Mouse (Mus musculus) adrenal gland, adult 8-10 months (tissue): ENCODE results near the gene Ccnl2. TPM values are rescaled to one million over a fixed set of nuclear protein-coding genes. Genes with fewer than 3 reads are reported as not detected.
"Not testable (repeated sequence)": the region's sequence is repeated elsewhere in the genome, so short reads cannot be mapped to it uniquely, and the experiment has no call there.

Experiments used
- DNase-seq: peaks from one replicate; pipeline ENCODE4 v3.0.0; 2022
- total RNA-seq, 4 experiments: library from RNA; stranded (reverse); gene quantifications; 2 replicates each; pipeline ENCODE4 v1.2.4; 2022

Ccnl2 gene
- total RNA-seq = 100 to 1,000 TPM in 3 of 4 experiments, 10 to 100 TPM in 1; 88.5 to 164 (median 122) TPM

DNA sequence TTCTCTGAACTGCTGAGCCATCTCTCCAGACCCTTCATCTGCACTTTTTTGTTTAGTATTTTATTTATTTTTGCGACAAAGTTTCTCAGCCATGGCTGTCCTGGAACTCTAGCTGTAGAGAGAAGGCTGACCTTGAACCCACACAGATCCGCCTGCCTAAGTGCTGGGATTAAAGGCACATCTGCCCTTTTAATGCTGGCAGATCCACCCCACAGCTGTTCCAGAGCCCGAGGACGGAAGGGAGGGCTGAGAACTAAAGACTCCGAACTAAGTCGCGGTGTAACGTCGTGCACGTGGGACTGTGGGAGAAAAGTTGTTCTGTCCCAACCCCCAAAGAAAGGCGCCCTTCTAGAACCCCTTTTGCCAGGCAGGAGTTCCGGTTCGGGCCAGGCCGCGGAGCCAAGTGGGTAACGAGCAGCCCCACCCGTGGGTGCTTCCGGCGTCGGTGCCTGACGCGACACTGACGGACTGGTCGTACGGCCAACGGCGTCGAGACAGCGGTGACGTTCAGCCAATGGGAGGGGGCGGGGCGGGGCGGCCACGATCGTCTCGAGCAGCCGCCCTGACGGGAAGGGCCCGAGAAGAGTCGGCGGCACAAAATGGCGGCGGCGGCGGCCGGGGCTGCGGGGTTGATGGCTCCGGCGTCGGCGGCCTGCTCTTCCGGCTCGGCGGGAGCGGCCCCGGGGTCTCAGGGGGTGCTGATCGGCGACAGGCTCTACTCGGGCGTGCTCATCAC, at the start of gene Ccnl2:
Gene Ccnl2 (plus strand): TSS at position 561 of the 736 bp plus-strand sequence.
- DNase-seq = peak; percentile 94

DNA sequence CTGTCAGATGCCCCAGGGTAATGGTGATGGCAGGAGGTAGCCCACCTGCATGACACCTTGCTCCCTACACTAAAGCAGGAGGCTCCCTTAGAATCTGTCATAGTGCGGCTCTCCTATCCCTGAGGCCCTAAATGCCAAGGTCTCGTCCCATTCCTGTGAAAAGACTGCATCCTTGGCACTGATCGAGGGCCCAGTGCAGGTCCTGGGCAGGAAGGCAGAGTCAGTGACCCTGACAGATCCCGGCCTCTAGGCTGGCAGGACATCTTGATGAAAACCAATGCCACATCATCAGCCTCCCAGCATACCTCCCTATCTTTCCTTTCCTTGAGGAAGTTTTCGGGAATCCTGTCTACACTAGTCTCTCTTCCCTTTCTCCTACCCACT, 42.8 kb upstream of the Ccnl2 start:
- DNase-seq = peak; percentile 49

DNA sequence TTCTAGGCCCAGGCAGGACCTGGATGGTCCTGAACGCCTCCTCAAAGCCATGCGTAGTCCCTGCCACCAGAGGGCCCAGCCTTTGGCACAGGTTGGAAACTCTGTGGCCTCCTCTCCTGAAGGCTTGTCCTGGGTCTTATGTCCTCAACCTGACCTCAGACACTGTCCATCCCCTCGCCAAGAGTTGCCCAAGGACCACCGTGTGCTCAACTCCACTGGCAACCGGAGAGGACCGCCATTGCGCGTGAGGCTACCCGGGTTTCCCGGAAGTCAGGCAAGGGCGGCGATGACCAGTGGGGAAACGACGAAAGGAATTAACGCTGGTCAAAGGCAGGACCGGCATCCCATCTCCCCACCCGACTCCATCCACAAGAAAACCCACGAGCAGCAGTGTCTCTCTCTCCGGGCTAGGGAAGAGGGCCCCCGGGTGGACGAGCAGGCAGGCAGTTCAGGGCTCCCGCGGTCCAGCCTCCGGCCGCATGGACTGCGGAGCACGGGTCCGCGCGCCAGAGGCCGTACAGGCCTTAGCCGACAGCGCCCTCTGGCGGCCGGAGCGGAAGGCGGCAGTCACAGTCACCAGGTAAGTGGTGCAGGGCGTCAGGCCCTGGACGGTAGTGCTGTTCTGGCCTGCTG, 42.3 kb upstream of the Ccnl2 start:
- DNase-seq = peak; percentile 86

DNA sequence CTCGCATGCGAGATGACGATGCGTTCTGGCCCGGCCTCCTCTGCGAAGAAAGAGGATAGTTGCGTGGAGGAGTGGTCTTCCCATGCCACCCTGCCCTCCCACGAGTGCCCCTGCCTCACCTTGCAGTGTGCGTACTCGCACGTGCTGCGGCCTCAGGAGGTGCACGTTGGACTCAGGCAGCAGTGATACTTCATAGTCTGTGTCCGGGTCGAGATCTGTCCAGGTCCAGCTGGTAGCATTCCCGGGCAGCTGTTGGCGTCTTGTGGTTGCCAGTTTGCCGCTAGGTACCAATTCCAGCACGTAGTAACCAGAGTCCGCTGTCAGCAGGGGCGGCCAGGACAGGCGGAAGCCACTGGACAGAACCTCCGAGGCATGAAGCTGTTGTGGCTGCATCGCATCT, 41.7 kb upstream of the Ccnl2 start:
- DNase-seq = no peak

DNA sequence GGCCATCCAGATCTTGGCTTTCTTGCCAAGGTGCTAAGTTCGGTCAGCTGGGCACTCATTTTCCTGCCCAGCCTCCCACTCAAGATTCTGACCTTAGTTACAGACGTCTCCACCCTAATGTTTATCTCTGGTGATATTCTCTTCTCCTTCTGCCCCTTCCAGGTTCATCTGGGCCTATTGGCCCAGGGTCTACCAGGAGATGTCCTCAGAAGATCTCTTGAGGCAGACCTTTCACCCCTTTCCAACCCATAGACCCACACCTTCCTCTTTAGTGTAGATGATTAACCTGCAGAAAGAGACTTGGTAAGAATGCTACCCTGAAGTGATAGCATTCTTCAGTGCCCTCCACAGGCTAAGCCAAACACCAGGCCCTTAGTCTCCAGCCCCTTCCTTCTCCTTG, 40.6 kb upstream of the Ccnl2 start:
- DNase-seq = no peak

DNA sequence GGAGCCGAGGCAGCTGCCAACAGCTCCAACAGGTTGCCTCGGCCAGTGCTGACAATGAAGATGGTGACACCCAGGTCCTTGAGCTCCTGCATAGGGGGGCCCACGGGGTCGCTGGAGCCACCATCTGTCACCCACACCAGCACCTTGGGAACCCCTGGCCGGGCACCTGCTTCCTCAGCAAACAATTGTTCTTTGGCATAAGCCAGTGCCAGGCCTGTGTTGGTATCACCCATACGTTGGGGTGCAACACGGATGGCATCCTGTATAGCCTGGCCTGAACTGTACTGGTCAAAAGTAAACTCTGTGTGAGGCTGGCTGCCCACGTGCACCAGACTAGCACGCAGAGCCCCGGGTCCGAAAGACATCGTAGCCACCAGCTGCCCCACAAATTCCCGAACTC, 39.5 kb upstream of the Ccnl2 start:
- DNase-seq = no peak

DNA sequence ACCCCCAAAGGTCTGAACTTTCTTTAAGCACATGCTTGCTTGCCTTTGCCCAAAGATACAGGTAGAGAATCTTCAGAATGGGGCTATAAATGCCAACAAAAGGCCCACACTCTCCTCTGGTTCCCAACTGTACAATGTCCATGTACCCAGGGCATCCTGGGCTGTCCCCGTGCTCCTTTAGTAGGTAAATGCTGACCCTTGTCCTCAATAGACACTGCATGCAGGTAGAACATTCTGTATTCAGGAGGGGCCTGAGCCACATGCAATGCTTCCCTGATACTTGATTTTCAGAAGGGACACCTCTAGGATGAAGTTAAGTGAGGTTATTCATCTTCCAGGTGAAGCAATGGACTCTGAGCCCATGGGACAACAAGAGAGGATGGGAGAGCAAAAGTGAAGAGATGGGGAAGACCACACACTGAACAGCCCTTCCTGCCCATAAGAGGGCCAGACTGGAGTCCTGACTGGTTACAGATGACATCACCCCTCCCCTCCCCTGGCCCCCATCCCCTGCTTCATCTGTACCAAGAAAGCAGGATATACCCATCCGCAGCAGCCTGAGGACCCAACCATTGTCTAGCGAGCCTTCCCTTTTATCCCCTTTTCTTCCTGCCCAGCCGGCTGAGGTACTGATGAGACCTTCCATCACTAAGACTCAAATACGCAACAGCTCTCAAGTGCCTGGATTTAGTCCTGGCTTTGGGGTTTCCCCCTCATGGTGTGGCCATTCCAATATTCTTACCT, 38.8 kb upstream of the Ccnl2 start:
- no peak for DNase-seq

DNA sequence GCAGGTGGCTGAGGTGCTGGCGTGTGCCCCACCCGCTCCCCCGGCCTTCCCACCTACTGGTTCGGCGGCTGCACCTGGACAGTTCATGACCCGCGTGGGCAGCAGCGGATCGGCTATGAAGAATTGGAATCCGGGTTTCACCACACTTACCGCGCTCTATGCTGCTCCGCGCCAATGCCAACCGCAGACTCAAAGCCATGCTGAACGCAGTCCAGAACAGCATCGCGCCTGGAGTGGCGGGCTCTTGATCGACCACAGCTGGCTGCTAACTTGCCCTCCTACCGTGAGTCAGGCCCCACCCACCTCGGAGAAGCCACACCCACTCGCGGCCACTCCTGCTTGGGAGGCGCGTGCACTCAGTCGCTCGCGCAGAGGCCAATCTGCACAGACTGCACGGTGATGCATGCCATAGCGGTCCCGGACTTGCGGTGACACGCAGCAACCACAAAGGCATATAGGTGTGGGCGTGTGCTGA, 38.0 kb upstream of the Ccnl2 start, which contains the start of gene Vwa1:
Gene Vwa1 (minus strand): TSS at position 419 of the 475 bp plus-strand sequence.
- peak; percentile 84 for DNase-seq

DNA sequence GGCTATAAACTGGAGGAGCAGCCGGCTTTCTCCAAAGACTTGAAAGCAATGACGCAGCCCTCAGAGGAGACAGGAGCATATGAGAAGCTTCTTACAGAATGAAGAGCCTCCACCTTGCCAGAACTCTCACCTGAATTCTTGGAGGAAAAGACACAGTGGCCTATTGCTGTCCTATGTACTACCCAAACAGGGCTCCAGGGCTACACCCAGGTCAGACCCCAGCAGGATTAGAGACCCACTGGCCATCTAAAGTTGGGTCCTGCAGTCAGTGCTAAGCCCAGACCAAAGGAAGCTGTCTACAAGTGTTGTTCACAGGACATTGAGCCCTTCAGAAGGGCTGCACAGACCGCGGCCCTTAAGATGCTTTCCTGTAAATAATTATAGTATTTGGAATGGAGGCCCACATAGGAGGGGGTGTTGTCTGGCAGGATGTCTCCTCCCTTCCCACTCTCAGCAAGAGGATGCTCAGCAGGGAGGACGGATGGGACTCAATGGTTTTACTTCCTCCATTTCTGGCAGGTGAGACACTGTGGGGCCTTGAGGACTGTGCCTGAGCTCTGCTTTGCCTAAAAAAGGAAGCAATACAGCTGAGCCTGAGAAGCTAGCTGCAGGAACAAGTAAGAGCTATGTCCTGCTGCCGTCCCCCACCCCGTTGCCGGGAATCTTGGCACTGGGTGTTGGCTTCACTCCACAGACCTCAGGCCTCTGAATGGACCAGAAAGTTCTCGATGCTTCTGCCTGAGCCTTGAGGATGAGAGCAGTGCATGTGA, 37.1 kb upstream of the Ccnl2 start:
- no peak for DNase-seq

DNA sequence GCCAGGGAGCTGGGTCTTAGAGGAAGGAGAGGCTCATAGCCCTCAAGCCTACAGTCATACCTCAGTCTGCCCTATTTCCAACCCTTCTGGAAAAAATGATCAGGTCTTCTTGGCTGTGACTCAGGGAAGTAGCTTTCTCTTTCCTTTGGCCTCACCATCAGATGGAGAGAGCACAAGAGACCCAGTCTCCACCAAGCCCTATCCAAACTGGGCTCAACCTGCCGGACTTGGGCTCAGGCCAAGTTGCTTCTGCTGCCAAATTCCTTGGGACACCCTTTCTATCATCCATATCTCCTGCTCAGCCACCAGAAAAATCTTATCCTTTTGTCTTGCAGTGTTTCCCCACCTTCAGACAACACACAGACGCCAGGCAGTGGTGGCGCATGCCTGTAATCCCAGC, 36.4 kb upstream of the Ccnl2 start:
- no peak for DNase-seq

DNA sequence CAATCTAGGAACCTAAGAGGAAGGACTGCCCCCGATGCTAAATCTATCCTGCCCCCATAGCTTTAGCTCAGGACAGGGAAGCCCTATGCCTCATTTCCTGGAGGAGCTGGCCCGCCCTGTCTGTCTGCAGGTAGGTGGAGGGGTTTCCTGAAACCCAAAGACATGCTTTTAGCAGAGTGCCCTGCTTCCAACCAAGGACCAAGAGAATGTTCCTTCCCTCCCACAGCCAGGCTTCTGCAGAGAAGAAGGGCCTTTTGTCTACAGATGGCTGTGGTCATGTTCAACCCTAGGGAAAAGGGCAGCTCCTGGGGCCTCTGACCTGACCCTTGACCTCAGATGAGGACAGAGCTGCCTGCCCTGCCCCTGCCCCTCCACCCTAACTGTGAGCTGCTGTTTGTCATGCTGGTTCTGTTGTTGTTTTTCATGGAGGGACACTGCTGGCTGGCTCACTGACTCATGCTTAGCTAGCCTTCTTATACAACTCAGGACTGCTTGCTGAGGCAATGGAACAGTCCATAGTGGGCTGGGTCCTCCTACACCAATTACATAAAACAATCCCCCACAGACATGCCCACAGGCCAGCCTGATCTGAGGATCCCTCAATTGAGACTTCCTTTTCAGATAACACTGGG, 35.5 kb upstream of the Ccnl2 start:
- no peak for DNase-seq

DNA sequence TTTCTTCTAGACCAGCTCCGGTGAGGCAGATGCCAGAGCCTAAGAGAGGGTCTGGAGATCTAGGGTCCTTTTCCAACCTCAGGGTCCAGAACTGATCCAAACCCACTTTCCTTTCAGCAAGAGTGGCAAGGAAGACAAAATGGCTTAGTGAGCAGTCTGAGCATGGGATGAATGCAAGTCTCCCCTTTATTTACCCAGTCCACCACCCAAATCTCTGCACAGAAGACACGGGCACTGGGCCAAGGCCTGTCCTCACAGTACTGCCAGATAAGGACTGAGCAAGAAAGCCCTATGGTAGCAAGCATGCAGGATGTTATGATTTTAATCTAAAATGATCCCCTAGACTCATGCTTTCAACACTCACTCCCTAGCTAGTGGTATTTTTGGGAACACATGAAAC, 34.5 kb upstream of the Ccnl2 start:
- no peak for DNase-seq

DNA sequence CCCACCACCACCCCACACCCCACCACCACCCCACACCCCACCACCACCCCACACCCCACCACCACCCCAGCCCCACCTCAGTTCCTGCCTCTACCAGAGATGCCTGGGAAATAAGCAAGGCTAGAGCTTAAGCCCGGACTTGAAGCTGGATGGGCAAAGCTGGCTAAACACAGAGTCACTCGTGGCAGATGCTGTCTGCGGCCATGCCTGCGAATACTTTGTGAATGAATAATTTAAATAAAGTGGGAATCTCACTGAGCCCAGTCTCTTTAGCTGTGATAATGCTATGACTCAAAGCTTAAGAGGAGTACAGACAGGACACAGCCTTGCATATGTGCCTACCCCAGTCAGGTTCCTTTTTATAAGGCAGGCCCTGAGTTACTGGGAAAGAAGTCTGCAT, 32.8 kb upstream of the Ccnl2 start:
- no peak for DNase-seq

DNA sequence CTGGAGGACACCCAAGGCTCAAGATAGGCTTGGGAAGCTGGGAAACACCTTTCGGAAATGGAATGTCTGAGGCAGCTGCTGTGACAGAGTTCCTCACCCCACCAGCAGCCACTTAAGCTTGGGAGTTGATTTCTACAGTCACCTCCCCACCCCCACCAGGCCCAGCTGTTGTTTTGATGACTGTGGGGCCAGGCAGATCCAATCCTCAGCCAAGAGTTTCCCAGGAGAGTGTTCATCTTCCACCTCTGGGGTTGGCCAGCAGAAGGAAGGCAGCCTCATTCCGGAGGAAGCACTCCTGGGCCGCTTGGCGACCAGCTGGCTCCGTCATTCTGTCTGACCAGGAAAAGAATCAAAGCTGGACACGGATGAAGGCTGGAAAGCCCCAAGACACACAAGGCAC, 31.4 kb upstream of the Ccnl2 start:
- no peak for DNase-seq

DNA sequence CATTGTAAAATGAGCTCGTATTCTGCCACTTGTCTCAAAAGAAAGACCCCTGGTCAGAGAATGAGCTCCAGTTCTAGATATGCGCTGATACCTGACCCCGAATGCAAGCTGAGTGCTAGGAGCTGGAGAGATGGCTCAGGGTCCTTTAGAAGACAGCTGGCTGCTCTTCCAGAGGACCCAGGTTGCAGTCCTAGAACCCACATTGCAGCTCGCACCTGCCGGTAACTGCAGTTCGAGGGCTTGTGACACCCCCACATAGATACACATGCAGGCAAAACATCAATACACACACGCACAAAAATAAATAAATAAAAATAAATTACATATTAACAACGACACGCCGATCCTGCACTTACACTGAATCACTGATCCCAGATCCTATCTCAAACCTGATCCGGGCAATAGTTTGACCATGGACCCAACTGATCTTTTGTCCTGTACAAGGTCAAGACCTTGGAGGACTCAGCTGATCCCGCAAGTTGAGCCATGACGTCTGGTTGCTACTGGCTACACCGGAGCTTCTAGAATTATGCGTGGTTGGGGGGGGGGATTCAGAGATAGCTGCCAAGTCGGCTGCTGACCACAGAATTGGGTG, 28.7 kb upstream of the Ccnl2 start:
- no peak for DNase-seq

DNA sequence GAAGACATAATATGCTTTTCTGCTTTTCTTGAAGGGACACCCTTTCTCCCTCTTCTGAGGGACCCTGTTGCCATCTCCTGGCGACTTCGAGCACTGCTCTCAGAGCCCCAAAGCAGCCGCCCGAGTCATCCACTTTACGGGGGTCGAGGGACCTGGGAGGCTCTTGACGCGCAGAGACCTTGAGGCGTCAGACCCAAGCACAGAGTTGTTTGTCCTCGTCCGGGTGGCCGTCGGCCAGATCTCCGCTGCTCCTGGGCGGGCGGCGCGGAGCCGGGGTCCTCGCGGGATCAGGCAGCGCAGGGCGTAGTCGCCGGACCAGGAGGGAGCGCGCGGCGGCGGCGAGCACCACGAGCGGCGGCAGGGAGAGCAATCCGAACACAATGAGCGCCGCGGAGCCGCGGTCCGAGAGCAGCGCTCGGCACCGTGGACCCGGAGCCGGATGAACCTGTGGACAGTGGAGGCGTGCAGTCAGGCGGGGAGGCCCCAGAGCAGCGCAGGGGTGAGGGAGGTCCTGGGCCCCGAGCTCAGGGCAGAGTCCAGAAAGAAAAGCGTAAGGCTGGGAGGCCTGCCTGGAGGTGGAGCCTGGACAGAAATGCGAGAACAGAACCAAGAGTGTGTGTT, 28.1 kb upstream of the Ccnl2 start:
- DNase-seq = peak; percentile 69

DNA sequence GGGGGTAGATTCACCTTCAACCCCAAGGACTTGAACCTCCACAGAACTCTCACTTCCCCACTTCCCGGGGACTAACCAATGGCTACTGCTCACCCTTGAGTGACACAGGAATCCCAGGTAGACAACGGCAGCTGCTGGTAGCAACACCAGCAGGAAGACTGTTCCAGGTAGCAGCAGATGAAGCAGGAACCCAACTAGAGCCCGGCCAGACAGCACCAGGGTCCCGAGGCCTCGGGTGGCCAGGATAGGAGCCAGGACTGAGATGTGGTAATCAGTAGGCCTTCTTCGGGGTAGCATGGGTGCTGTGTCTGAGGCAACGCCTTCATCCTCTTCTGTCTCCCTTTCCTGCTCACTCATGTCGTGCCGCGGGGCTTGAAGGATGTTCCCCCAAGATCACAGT, 27.0 kb upstream of the Ccnl2 start:
- DNase-seq = no peak

DNA sequence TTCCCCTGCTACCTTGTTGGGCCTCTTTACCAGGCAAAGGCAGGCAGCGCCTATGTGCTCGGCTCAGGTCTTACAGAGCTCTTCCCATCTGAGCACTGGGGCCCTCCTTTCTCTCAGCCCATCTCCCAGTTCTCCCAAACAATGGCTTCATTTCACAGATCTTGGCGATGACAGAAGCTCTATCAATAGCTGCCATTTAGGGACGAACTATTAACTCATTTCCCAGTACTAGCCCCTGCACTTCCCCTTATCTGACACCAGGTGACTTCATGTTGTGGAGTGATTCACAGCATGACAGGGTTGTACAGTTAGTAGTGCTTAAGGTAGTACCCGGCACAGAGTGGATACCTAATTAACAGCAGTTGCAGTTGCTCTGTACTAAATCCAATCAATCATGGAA, 26.5 kb upstream of the Ccnl2 start, which contains the start of gene Tmem88b:
Gene Tmem88b (minus strand): TSS at position 56 of the 400 bp plus-strand sequence.
- DNase-seq = no peak

DNA sequence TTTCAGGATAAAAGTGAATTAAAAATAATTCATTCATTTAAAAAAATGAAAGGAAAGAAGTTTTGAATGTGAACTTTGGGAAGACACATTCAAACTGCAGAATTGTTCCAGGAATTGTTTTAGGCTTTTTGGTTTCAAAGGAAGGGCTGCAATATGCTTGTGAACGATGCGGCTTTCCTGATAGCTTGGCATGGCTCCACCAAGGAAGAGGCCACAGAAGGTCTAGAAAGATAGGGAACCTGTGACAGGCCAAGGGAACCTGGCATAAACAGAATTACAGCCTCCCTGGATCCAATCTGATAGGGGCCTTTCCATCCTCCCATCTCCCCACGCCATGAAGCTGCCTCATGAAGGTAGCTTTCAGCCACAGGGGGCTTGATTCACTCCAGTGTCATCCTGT, 24.0 kb upstream of the Ccnl2 start:
- no peak for DNase-seq

DNA sequence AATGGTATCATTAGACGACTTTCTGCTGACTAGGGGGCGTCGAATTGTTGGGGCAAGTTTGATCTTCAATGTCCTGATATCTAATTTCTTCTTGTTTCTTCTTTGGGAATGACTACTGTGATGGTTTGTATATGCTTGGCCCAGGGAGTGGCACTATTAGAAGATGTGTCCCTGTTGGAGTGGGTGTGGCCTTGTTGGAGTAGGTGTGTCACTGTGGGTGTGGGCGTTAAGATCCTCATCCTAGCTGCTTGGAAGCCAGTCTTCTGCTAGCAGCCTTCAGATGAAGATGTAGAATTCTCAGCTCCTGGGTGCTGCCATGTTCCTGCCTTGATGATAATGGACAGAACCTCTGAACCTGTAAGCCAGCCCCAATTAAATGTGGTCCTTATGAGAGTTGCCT, 23.5 kb upstream of the Ccnl2 start:
- not testable (repeated sequence) for DNase-seq

DNA sequence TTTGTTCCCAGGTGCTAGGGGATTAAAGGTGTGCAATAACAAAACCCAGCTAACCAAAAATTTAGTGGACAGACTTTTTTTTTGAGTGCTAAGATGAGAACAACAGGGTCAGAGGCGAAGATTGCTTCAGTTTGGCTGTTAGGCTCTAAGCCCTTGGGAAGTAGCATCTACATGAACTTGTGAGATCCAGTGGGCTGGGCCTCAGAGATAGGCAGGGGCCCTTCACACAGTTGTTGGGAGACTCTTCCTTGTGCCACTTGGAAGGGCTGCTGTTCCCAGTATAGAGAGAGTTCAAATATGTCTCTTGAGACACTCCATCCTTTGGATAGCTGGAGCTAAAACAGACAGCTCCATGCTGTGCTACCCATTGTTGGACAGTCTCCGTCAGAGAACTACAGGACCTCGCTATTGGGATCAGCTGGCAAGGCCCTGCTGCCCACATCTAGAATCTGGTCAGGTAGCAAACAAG, 22.2 kb upstream of the Ccnl2 start, which contains the start of gene Ankrd65:
Gene Ankrd65 (plus strand): TSS at position 419 of the 469 bp plus-strand sequence.
- DNase-seq = no peak
